Comparison of ENCODE assay signal across 26 mouse cellular contexts in genomic region chr13:41638083-41638482, GRCm38 (mm10).
"Had no signal": no experiment of that assay in that cellular context is flagged by ENCODE, and none has a peak within 500 bp of the region (broad histone marks: within the 10 kb centered on the region; RNA-seq: fewer than 3 reads in every experiment).

No protein-coding gene starts in this region.

- H3K27me3 ChIP-seq: heart, embryonic 13.5 days; heart, embryonic 15.5 days; hindbrain, embryonic 13.5 days; hindbrain, embryonic 15.5 days; kidney, embryonic 15.5 days; limb, embryonic 12.5 days; liver, embryonic 13.5 days had no signal

- H3K4me1 ChIP-seq: hindbrain, embryonic 15.5 days; limb, embryonic 12.5 days; liver, embryonic 13.5 days had no signal

- ATAC-seq: hindbrain, postnatal 0 days; intestine, embryonic 16.5 days had no signal

- H3K9ac ChIP-seq: heart, embryonic 13.5 days; heart, embryonic 15.5 days; hindbrain, embryonic 13.5 days; hindbrain, embryonic 15.5 days; kidney, embryonic 15.5 days; limb, embryonic 12.5 days; liver, embryonic 13.5 days had no signal

- H3K27ac ChIP-seq: heart, embryonic 10.5 days; heart, embryonic 13.5 days; heart, embryonic 15.5 days; hindbrain, embryonic 13.5 days; hindbrain, embryonic 15.5 days; hindbrain, postnatal 0 days; kidney, embryonic 15.5 days; kidney, postnatal 0 days; left cerebral cortex, adult 2 months; limb, embryonic 10.5 days; limb, embryonic 12.5 days; liver, embryonic 13.5 days had no signal

- H3K4me3 ChIP-seq: heart, embryonic 10.5 days; heart, embryonic 13.5 days; heart, embryonic 15.5 days; hindbrain, embryonic 13.5 days; hindbrain, embryonic 15.5 days; kidney, embryonic 15.5 days; left cerebral cortex, adult 2 months; limb, embryonic 10.5 days; limb, embryonic 12.5 days; liver, embryonic 13.5 days had no signal

- DNase-seq: gastrocnemius, postnatal 14 days; gastrocnemius, postnatal 36 days; heart, adult 18-20 months; heart, postnatal 14 days; heart, postnatal 36 days; kidney, adult 11 months; kidney, adult 2 months; kidney, adult 9 months; kidney, postnatal 14 days; kidney, postnatal 36 days; layer of hippocampus, adult 9-11 months; liver; liver, embryonic 13.5 days had no signal

- H3K9me3 ChIP-seq: heart, embryonic 10.5 days; heart, embryonic 13.5 days; heart, embryonic 15.5 days; hindbrain, embryonic 13.5 days; hindbrain, embryonic 15.5 days; kidney, embryonic 15.5 days; limb, embryonic 10.5 days; limb, embryonic 12.5 days; liver, embryonic 13.5 days had no signal

- H3K4me2 ChIP-seq: heart, embryonic 13.5 days; heart, embryonic 15.5 days; hindbrain, embryonic 13.5 days; hindbrain, embryonic 15.5 days; kidney, embryonic 15.5 days; limb, embryonic 12.5 days; liver, embryonic 11.5 days; liver, embryonic 13.5 days had no signal

- H3K36me3 ChIP-seq: heart, embryonic 10.5 days; heart, embryonic 15.5 days; hindbrain, embryonic 15.5 days; limb, embryonic 10.5 days; limb, embryonic 12.5 days; liver, embryonic 13.5 days had no signal
